Mouse (Mus musculus): ENCODE results near the gene Skap1.

DNA sequence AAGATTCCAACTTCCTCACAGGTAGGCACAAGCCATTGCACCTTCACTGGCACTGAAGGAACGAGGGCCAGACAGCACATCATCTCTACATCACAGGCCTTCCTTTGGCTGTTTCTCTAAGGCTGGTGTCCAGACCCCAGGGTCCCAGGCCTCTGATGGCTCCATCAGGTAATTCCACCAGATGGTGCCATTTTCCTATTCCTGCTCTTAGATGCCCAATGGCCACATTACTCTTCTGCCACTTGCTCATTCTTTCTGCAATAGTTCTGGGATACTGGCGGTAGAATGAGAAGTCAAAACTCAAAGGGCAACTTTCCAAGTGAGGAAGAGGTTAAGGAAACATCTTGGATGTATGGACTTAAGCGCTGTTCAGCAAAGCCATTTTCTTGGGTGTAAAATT, 50.8 kb downstream of the Skap1 start:
- no peak for TF ChIP-seq CTCF (IDR thresholded peaks at IDR 0.05; ENCODE audit: extremely low read depth, insufficient read depth, low read length)
- TF ChIP-seq POLR2A (IDR thresholded peaks at IDR 0.05; ENCODE audit: extremely low read depth, insufficient read depth, low read length), result no peak
